Mouse (Mus musculus): Measurements from ENCODE around the gene Mrpl45.
"Not testable (repeated sequence)": the region's sequence is repeated elsewhere in the genome, so short reads cannot be mapped to it uniquely, and the experiment has no call there.

Mrpl45 gene

DNA sequence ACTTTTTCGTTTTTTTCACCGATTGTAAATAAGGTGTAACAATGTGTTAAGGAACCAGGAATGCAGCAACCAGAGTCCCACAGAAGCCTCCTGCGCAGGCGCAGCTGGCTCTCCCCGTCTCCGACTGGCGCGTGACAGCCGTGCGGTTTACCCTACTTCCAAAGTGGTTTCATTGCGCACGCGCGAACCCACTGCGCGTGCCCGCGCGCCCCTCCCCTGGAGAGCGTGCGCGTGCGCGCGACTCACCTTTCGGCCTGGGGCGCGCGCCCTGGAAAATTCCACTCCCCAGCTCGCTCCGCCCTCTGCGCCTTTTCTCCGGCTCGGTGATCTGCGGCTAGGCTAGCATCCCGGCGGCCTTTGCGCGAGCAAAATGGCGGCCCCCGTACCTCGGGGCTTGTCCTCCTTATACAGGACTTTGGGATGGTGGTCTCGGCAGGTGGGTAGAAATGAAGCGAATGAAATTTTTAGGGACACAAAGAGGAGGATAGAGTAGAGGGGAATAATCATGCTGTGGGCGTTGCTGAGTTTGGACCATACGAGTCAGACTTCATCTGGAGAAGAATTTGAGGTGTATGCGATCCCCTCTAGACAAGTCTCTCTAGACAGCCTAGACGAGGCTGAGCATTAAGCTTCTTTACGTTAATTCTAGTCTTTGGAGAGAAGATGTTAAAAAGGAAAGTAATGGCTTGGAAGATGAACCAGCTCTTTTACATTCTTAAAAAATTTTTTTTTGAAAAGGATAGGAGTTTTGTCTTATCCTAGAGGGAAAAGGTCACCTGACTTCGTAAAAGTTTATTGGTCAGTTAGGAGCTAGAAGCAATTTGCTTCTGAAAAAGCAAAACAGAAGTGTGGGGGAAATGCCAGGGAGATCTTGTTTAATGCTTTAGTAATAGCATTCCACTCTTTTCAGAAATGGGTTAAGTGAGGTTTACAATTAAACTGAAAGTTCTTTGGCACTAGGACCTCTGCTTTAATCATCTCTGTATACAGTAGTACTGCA, at the start of gene Mrpl45:
Gene Mrpl45 (plus strand): TSS at position 213 of the 1,000 bp plus-strand sequence.
- DNase-seq (ENCODE audit: low spot score in 2 of 2), result peak; percentile 96 to 98

- DNase-seq (ENCODE audit: low spot score in 2 of 2), result not testable (repeated sequence)
Observed at GRCm38 (mm10) chr11:97266544-97266943, 49.0 kb upstream of the Mrpl45 start.

DNA sequence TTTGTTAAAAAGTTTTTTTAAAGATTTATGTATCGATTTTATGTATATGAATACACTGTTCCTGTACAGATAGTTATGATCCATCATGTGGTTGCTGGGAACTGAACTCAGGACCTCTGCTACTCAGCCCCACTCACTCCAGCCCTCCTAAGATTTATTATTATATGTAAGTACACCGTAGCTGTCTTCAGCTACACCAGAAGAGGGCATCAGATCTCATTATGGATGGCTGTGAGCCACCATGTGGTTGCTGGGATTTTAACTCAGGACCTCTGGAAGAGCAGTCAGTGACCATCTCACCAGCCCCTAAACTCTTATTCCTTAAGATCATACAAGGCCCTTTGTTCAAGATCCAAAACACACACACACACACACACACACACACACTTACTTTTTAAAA, 45.5 kb upstream of the Mrpl45 start:
- DNase-seq (ENCODE audit: low spot score in 2 of 2), result not testable (repeated sequence)

GRCm38 (mm10) chr11:97272835-97273234, 42.7 kb upstream of the Mrpl45 start:
- no peak for DNase-seq (ENCODE audit: low spot score in 2 of 2)

GRCm38 (mm10) chr11:97273613-97274012, 41.9 kb upstream of the Mrpl45 start:
- no peak for DNase-seq (ENCODE audit: low spot score in 2 of 2)

GRCm38 (mm10) chr11:97274947-97275346, 40.6 kb upstream of the Mrpl45 start:
- DNase-seq (ENCODE audit: low spot score in 2 of 2), result not testable (repeated sequence)

- no peak for DNase-seq (ENCODE audit: low spot score in 2 of 2)
Observed at GRCm38 (mm10) chr11:97275349-97275748, 40.2 kb upstream of the Mrpl45 start.

- no peak for DNase-seq (ENCODE audit: low spot score in 2 of 2)
Observed at GRCm38 (mm10) chr11:97276019-97276418, 39.5 kb upstream of the Mrpl45 start.

DNA sequence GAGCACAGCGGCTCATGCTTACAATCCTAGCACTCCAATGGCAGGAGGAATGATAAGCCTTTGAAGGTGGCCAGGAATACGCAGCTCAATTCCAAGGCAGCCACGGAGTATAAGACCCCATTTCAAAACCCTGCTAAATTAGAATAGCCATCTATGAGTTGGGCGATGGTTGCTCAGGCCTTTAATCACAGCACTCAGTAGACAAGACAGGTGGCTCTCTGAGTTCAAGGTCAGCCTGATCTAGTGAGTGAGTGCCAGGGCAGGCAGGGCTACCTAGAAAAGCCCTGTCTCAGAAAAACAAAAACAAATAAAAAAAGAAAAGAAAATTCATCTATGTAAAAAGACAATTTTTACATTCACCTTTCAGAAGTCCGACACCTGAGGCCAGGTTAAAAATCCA, 38.4 kb upstream of the Mrpl45 start:
- DNase-seq (ENCODE audit: low spot score in 2 of 2), result no peak

DNA sequence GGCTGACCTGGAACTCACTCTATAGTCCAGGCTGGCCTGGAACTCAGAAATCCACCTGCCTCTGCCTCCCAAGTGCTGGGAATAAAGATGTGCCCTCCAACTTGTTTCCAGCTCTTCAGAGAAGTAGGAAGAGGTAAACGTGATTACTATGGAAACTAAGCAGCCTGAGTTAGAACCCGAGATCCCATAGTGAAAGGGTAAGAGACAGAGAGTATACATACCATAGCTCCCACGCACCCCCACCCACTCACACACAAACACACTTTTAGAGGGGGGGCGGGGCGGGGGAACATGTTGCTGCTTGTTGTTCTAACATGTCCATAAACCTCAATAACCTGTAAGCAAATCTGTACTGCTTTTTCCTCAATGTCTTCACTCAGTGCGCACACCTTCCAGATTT, 37.1 kb upstream of the Mrpl45 start:
- no peak for DNase-seq (ENCODE audit: low spot score in 2 of 2)

DNA sequence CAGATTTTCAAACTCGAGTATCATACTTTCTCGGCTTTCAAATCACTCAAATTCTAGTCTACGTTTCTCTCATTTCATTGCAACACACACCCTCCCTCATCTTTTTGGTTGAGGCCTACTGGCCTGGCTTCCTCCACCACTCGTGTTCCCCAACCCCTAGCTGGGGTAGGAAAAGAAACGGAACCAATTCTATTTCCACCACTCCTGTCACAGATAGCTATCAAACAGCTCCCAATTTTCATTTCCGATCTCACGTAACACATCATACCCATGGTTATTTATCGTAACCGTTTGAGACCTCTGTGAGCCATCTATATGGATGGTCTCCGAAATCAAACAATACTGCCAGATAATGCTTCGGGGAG, 36.5 kb upstream of the Mrpl45 start:
- DNase-seq (ENCODE audit: low spot score in 2 of 2), result no peak

DNA sequence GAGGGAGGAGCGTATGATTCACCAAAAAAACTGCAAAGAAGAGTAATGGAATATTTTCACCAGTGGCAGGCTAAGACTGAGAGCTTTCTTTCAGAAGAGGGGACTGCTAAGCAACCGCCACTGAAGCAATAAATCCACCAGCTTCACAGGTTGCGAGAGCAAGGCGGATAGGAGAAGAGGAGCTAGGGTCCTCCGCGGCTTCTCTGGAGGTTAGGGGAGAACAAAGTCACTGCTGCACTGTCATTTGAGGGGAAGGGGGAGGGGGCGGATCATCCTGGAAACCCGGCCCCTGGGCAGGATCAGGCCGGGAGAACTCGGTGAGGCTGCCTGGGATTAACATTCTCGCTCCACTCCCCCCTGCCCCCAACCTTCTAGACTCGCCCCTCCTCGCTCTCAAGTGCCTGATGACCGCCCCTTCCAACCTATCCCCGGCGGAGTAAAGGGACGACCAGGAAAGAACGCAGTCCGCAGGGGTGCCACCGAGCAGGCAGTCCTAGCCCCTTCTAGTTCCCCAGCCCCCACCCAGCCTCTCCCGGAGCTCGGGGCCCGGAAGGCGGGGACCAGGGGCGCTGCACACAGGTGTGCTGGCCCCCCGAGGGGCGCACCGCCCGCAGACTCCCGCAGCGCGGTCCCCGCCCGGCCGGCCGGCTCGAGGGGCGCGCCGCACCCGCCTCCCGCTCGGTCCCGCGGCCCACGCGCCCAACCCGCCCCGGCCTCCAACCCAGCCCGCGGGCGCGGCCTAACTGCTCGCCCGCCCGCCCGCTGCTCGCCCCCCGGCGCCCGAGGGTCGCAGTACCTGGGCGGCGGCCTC, 35.9 kb upstream of the Mrpl45 start:
- no peak for DNase-seq (ENCODE audit: low spot score in 2 of 2)

DNA sequence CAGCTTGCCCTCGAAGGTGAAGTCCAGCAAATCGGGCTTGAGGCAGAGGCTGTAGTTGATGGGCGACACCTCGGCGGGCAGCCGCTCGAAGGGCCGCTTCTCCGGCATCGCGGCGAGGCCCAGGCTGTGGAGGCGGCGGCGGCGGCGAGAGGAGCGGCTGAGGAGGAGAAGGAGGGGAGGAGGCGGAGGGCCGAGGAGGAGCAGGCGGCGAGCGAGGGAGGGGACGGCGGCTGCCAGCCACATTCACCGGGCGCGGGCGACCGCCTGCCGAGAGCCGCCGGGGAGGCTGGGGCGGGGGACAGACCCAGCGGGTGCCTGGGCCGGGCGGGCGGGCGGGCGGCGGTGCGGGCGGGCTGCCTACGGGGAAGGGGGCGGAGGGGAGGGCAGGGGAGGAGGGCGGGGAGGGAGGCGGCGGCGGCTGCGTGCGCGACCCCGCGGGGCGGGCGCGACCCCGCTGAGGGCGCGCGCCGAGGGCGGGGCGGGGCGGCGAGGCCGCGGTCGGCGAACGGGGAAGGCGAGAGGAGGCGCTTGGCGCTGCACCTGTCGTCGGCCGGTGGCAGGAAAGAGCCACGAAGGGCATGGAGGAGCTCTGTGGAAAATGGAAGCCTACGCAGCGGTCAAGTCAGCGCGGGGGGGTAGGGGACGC, 35.2 kb upstream of the Mrpl45 start, which contains the start of gene Npepps:
Gene Npepps (minus strand): TSS at position 423 of the 646 bp plus-strand sequence.
- DNase-seq (ENCODE audit: low spot score in 2 of 2), result peak; percentile 65 to 75

- DNase-seq (ENCODE audit: low spot score in 2 of 2), result no peak
Observed at GRCm38 (mm10) chr11:97282179-97282578, 33.3 kb upstream of the Mrpl45 start.

- no peak for DNase-seq (ENCODE audit: low spot score in 2 of 2)
Observed at GRCm38 (mm10) chr11:97284854-97285253, 30.7 kb upstream of the Mrpl45 start.

GRCm38 (mm10) chr11:97285852-97286775, 29.4 kb upstream of the Mrpl45 start:
- no peak for DNase-seq (ENCODE audit: low spot score in 2 of 2)

- no peak for DNase-seq (ENCODE audit: low spot score in 2 of 2)
Observed at GRCm38 (mm10) chr11:97286973-97287372, 28.5 kb upstream of the Mrpl45 start.

- no peak for DNase-seq (ENCODE audit: low spot score in 2 of 2)
Observed at GRCm38 (mm10) chr11:97287643-97288042, 27.9 kb upstream of the Mrpl45 start.

DNA sequence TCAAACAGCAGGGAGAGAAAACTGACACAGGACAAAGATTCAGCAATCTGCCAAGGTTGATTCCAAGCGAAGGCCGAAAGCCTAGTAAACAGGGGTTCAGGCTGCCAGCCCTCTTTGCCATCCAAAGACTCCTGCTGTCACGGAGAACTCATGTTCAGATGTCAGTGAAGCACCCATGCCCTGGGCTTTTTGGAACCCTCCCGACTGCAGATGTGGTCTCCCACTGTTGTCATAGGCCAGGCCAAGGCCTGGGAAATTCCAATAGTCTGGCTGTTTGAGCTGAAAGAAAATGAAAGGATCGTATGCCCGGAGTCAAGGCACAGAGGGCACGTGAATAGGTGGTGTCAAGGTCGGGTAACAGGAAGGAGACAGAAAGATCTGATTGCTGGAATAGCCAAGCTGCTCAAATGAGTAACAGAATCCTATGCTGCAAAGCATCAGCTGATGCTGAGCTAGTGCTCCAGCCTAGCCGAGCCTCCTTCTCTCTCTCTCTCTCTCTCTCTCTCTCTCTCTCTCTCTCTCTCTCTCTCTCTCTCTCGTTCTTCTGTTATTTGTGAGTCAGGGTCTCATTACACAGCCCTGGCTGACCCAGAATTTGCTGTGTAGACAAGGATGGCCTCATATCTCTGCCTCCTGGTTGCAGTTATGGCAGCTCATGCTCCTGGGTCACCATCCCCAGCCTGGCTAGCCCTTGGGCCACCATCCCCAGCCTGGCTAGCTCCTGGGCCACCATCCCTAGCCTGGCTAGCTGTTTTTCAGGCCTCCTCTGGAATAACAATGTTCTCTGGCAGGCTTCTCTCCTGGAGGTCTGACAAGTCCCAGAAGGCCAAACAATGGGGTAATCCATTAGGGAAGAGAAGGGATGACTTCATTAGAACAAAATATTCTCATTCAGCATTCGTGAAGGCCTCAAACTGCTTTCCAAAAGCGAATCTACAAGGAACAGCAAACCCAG, 26.0 kb upstream of the Mrpl45 start:
- no peak for DNase-seq (ENCODE audit: low spot score in 2 of 2)

DNA sequence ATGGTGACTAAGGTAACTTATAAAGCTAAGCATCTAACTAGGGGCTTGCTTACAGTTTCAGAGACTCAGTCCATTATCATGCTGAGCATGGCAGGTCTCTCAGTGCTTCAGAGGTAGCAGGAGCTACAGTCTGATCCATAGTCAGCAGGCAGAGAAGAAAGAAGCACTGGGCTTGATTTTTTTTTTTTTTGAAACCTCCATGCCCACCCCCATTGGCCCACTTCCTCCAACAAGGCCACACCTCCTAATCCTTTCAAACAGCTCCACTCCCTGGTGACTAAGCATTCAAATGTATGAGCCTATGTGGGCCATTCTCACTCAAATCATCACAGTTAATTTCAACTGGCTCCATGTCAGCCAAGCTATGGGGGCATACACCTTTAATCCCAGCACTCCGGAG, 22.8 kb upstream of the Mrpl45 start:
- no peak for DNase-seq (ENCODE audit: low spot score in 2 of 2)
